Mouse (Mus musculus): ENCODE data around the gene Lypd6. TPM values are rescaled to one million over a fixed set of nuclear protein-coding genes. Genes with fewer than 3 reads are reported as not detected.
A peak's percentile ranks its signal among the peaks of the same experiment; 100 is the strongest.

The Lypd6 gene
- polyA plus RNA-seq, 1 experiment from 2014 or later, result 14.7 TPM

- H3K27ac ChIP-seq (replicated peaks), result no peak overlapping the region
- no peaks in the 10 kb centered on the region for H3K27me3 ChIP-seq (replicated peaks)
- no peak overlapping the region for H3K4me2 ChIP-seq
- H3K4me1 ChIP-seq, result peaks cover 6% of the 10 kb centered on the region; the same call in 1 of the 2 replicates
- H3K4me3 ChIP-seq (replicated peaks), result no peak overlapping the region
- WGBS, result 54% methylated on average over 6 of the region's 6 CpGs
- ATAC-seq (ENCODE audit: low FRiP score), result peak; percentile 54; the same call in 1 of the 2 replicates
- no peaks in the 10 kb centered on the region for H3K9me3 ChIP-seq (replicated peaks)
- H3K36me3 ChIP-seq, result no peaks in the 10 kb centered on the region
- H3K9ac ChIP-seq (replicated peaks), result no peak overlapping the region
Measured at GRCm38 (mm10) chr2:50149257-50150202, 83.3 kb downstream of the Lypd6 start.

GRCm38 (mm10) chr2:50150203-50150590 lies 84.0 kb downstream of the Lypd6 start:
- no peaks in the 10 kb centered on the region for H3K36me3 ChIP-seq
- H3K27ac ChIP-seq (replicated peaks), result no peak overlapping the region
- WGBS, result 41% methylated on average over 7 of the region's 7 CpGs
- H3K4me3 ChIP-seq (replicated peaks), result no peak overlapping the region
- H3K4me2 ChIP-seq, result no peak overlapping the region
- H3K9me3 ChIP-seq (replicated peaks), result no peaks in the 10 kb centered on the region
- H3K9ac ChIP-seq (replicated peaks), result no peak overlapping the region
- no peaks in the 10 kb centered on the region for H3K27me3 ChIP-seq (replicated peaks)
- peaks cover 6% of the 10 kb centered on the region; the same call in 1 of the 2 replicates for H3K4me1 ChIP-seq
- ATAC-seq (ENCODE audit: low FRiP score), result peak; percentile 88

- peaks cover 6% of the 10 kb centered on the region; the same call in 1 of the 2 replicates for H3K4me1 ChIP-seq
- no peak overlapping the region for H3K4me3 ChIP-seq (replicated peaks)
- no peak overlapping the region for H3K4me2 ChIP-seq
- H3K36me3 ChIP-seq, result no peaks in the 10 kb centered on the region
- H3K9ac ChIP-seq (replicated peaks), result no peak overlapping the region
- no peak for ATAC-seq (ENCODE audit: low FRiP score)
- H3K27ac ChIP-seq (replicated peaks), result no peak overlapping the region
- H3K27me3 ChIP-seq (replicated peaks), result no peaks in the 10 kb centered on the region
- 86% methylated on average over 5 of the region's 5 CpGs for WGBS
- no peaks in the 10 kb centered on the region for H3K9me3 ChIP-seq (replicated peaks)
Measured at GRCm38 (mm10) chr2:50150816-50151215, 84.6 kb downstream of the Lypd6 start.

GRCm38 (mm10) chr2:50151401-50151800 lies 85.2 kb downstream of the Lypd6 start:
- H3K9ac ChIP-seq (replicated peaks), result no peak overlapping the region
- no peaks in the 10 kb centered on the region for H3K36me3 ChIP-seq
- no peak overlapping the region for H3K4me2 ChIP-seq
- H3K4me1 ChIP-seq, result peaks cover 6% of the 10 kb centered on the region; the same call in 1 of the 2 replicates
- H3K9me3 ChIP-seq (replicated peaks), result no peaks in the 10 kb centered on the region
- no peaks in the 10 kb centered on the region for H3K27me3 ChIP-seq (replicated peaks)
- WGBS, result 59% methylated on average over 2 of the region's 2 CpGs
- no peak overlapping the region for H3K4me3 ChIP-seq (replicated peaks)
- ATAC-seq (ENCODE audit: low FRiP score), result no peak
- H3K27ac ChIP-seq (replicated peaks), result no peak overlapping the region

- Histone ChIP-seq H3K36me3 (no peaks in the 10 kb centered on the region), H3K4me1 (peaks cover 6% of the 10 kb centered on the region; the same call in 1 of the 2 replicates), H3K9ac (replicated peaks) (no peak overlapping the region), H3K27ac (replicated peaks) (no peak overlapping the region), H3K4me2 (no peak overlapping the region), H3K9me3 (replicated peaks) (no peaks in the 10 kb centered on the region), H3K4me3 (replicated peaks) (no peak overlapping the region), H3K27me3 (replicated peaks) (no peaks in the 10 kb centered on the region)
- 90% methylated on average over 3 of the region's 3 CpGs for WGBS
- no peak for ATAC-seq (ENCODE audit: low FRiP score)
Measured at GRCm38 (mm10) chr2:50151879-50152278, 85.7 kb downstream of the Lypd6 start.

GRCm38 (mm10) chr2:50156009-50156408 lies 89.8 kb downstream of the Lypd6 start:
- Histone ChIP-seq H3K27me3 (replicated peaks) (no peaks in the 10 kb centered on the region), H3K27ac (replicated peaks) (no peak overlapping the region), H3K4me2 (no peak overlapping the region), H3K9me3 (replicated peaks) (no peaks in the 10 kb centered on the region), H3K4me3 (replicated peaks) (no peak overlapping the region), H3K9ac (replicated peaks) (no peak overlapping the region), H3K4me1 (no peaks in the 10 kb centered on the region), H3K36me3 (no peaks in the 10 kb centered on the region)
- no peak for ATAC-seq (ENCODE audit: low FRiP score)
- 95% methylated on average over 10 of the region's 10 CpGs for WGBS

GRCm38 (mm10) chr2:50160069-50160468 lies 93.8 kb downstream of the Lypd6 start:
- 97% methylated on average over 3 of the region's 3 CpGs for WGBS

GRCm38 (mm10) chr2:50163608-50164007 lies 97.4 kb downstream of the Lypd6 start:
- no peak overlapping the region for H3K4me3 ChIP-seq (replicated peaks)
- H3K36me3 ChIP-seq, result no peaks in the 10 kb centered on the region
- WGBS, result 88% methylated on average over 8 of the region's 8 CpGs
- peaks cover 3% of the 10 kb centered on the region; the same call in 1 of the 2 replicates for H3K4me1 ChIP-seq
- H3K4me2 ChIP-seq, result no peak overlapping the region
- no peaks in the 10 kb centered on the region for H3K9me3 ChIP-seq (replicated peaks)
- ATAC-seq (ENCODE audit: low FRiP score), result no peak
- H3K27ac ChIP-seq (replicated peaks), result no peak overlapping the region
- no peak overlapping the region for H3K9ac ChIP-seq (replicated peaks)
- no peaks in the 10 kb centered on the region for H3K27me3 ChIP-seq (replicated peaks)

More at GRCm38 (mm10) chr2:50160069-50160468, 93.8 kb downstream of the Lypd6 start:
- Histone ChIP-seq H3K4me2 (no peak overlapping the region), H3K4me1 (peaks cover 3% of the 10 kb centered on the region; the same call in 1 of the 2 replicates), H3K27ac (replicated peaks) (no peak overlapping the region), H3K9ac (replicated peaks) (no peak overlapping the region), H3K27me3 (replicated peaks) (no peaks in the 10 kb centered on the region), H3K9me3 (replicated peaks) (no peaks in the 10 kb centered on the region), H3K4me3 (replicated peaks) (no peak overlapping the region), H3K36me3 (no peaks in the 10 kb centered on the region)
- no peak for ATAC-seq (ENCODE audit: low FRiP score)

- Histone ChIP-seq H3K4me2 (no peak overlapping the region), H3K27me3 (replicated peaks) (no peaks in the 10 kb centered on the region), H3K9me3 (replicated peaks) (no peaks in the 10 kb centered on the region), H3K27ac (replicated peaks) (no peak overlapping the region), H3K4me3 (replicated peaks) (no peak overlapping the region), H3K36me3 (no peaks in the 10 kb centered on the region), H3K4me1 (peaks cover 3% of the 10 kb centered on the region; the same call in 1 of the 2 replicates), H3K9ac (replicated peaks) (no peak overlapping the region)
- ATAC-seq (ENCODE audit: low FRiP score), result no peak
- 63% methylated on average over 6 of the region's 6 CpGs for WGBS
Measured at GRCm38 (mm10) chr2:50165277-50165676, 99.0 kb downstream of the Lypd6 start.

- H3K4me2 ChIP-seq, result no peak overlapping the region
- ATAC-seq (ENCODE audit: low FRiP score), result no peak
- 68% methylated on average over 5 of the region's 5 CpGs for WGBS
- no peak overlapping the region for H3K27ac ChIP-seq (replicated peaks)
- no peaks in the 10 kb centered on the region for H3K36me3 ChIP-seq
- H3K9ac ChIP-seq (replicated peaks), result no peak overlapping the region
- H3K27me3 ChIP-seq (replicated peaks), result no peaks in the 10 kb centered on the region
- peaks cover 3% of the 10 kb centered on the region; the same call in 1 of the 2 replicates for H3K4me1 ChIP-seq
- H3K9me3 ChIP-seq (replicated peaks), result no peaks in the 10 kb centered on the region
- H3K4me3 ChIP-seq (replicated peaks), result no peak overlapping the region
Measured at GRCm38 (mm10) chr2:50166082-50166481, 99.9 kb downstream of the Lypd6 start.

- H3K27ac ChIP-seq (replicated peaks), result no peak overlapping the region
- H3K9me3 ChIP-seq (replicated peaks), result no peaks in the 10 kb centered on the region
- no peaks in the 10 kb centered on the region for H3K36me3 ChIP-seq
- H3K9ac ChIP-seq (replicated peaks), result no peak overlapping the region
- WGBS, result 69% methylated on average over 12 of the region's 12 CpGs
- no peaks in the 10 kb centered on the region for H3K27me3 ChIP-seq (replicated peaks)
- H3K4me3 ChIP-seq (replicated peaks), result no peak overlapping the region
- ATAC-seq (ENCODE audit: low FRiP score), result 0 out of 2 replicates have a peak, but pooled peaks have one; percentile 31
- H3K4me2 ChIP-seq, result no peak overlapping the region
- no peaks in the 10 kb centered on the region for H3K4me1 ChIP-seq
Measured at GRCm38 (mm10) chr2:50173730-50174528, 107.7 kb downstream of the Lypd6 start.

Measured in neural tube, embryonic 15.5 days (tissue).